Mouse (Mus musculus) ES-Bruce4 (cell line): ENCODE measurements around the gene Mblac2.

Experiments used
- CTCF ChIP-seq: IDR thresholded peaks from one replicate; pipeline ENCODE4 v1.8.1; 2011; ENCODE audit warnings: low read depth, low read length
- EP300 ChIP-seq: IDR thresholded peaks from 2 replicates; pipeline ENCODE4 v1.6.1; 2011; ENCODE audit warnings: low read depth, low read length; ENCODE audit not compliant: insufficient read depth

- TF ChIP-seq EP300 (no peak), CTCF (no peak)
These were observed 46.0 kb downstream of the Mblac2 start for GRCm38 (mm10) chr13:81757058-81757660.
